Mouse (Mus musculus): ENCODE results near the gene Nol3.

GRCm38 (mm10) chr8:105317941-105318340 lies 42.0 kb downstream of the Nol3 start:
- TF ChIP-seq POLR2A (IDR thresholded peaks at IDR 0.05; ENCODE audit: borderline replicate concordance, control insufficient read depth, low read depth, low read length) (no peak), CTCF (IDR thresholded peaks at IDR 0.05; ENCODE audit: control insufficient read depth, insufficient read depth, low read length) (no peak)
